Mouse (Mus musculus): ENCODE data around the gene Ttc30b. TPM values are rescaled to one million over a fixed set of nuclear protein-coding genes. Genes with fewer than 3 reads are reported as not detected.
A peak's percentile ranks its signal among the peaks of the same experiment; 100 is the strongest.
"Not testable (repeated sequence)": the region's sequence is repeated elsewhere in the genome, so short reads cannot be mapped to it uniquely, and the experiment has no call there.

The Ttc30b gene
- polyA plus RNA-seq, 1 experiment: 5.4 TPM

- not testable (repeated sequence) for H3K36me3 ChIP-seq (ENCODE audit: control insufficient read depth, insufficient read depth, low read length); H3K4me1 ChIP-seq (ENCODE audit: control insufficient read depth, insufficient read depth, low read length); H3K27me3 ChIP-seq (ENCODE audit: control insufficient read depth, insufficient read depth, low read length)
- peak within 1 kb of the TSS; percentile 86 for H3K4me3 ChIP-seq (ENCODE audit: control insufficient read depth, low read depth, low read length)
- TF ChIP-seq POLR2A (IDR thresholded peaks at IDR 0.05; ENCODE audit: control insufficient read depth, low read depth, low read length): peak; percentile 58; the same call in 1 of the 2 replicates
- H3K27ac ChIP-seq (ENCODE audit: control insufficient read depth, insufficient read depth, low read depth, low read length): peak within 1 kb of the TSS; percentile 87
These were observed 39.5 kb upstream of the Ttc30b start, which contains the start of gene Ttc30a2 for GRCm38 (mm10) chr2:75977752-75978368. Gene Ttc30a2, minus strand, starts transcription at chr2:75978170.

GRCm38 (mm10) chr2:75976070-75976469 is 37.7 kb upstream of the Ttc30b start:
- H3K36me3 ChIP-seq (ENCODE audit: control insufficient read depth, insufficient read depth, low read length); H3K4me3 ChIP-seq (ENCODE audit: control insufficient read depth, low read depth, low read length); H3K27ac ChIP-seq (ENCODE audit: control insufficient read depth, insufficient read depth, low read depth, low read length); H3K4me1 ChIP-seq (ENCODE audit: control insufficient read depth, insufficient read depth, low read length); H3K27me3 ChIP-seq (ENCODE audit: control insufficient read depth, insufficient read depth, low read length): not testable (repeated sequence)

GRCm38 (mm10) chr2:75974131-75974530 is 35.7 kb upstream of the Ttc30b start:
- H3K4me1 ChIP-seq (ENCODE audit: control insufficient read depth, insufficient read depth, low read length): no peaks in the 10 kb centered on the region
- H3K36me3 ChIP-seq (ENCODE audit: control insufficient read depth, insufficient read depth, low read length): no peaks in the 10 kb centered on the region
- TF ChIP-seq POLR2A (IDR thresholded peaks at IDR 0.05; ENCODE audit: control insufficient read depth, low read depth, low read length) (no peak), CTCF (IDR thresholded peaks at IDR 0.05; ENCODE audit: control insufficient read depth, insufficient read depth, insufficient replicate concordance, low read depth, low read length) (no peak)
- no peak overlapping the region for H3K27ac ChIP-seq (ENCODE audit: control insufficient read depth, insufficient read depth, low read depth, low read length)
- no peak overlapping the region for H3K4me3 ChIP-seq (ENCODE audit: control insufficient read depth, low read depth, low read length)
- H3K27me3 ChIP-seq (ENCODE audit: control insufficient read depth, insufficient read depth, low read length): no peaks in the 10 kb centered on the region

- Histone ChIP-seq H3K4me3 (ENCODE audit: control insufficient read depth, low read depth, low read length) (no peak overlapping the region), H3K27ac (ENCODE audit: control insufficient read depth, insufficient read depth, low read depth, low read length) (no peak overlapping the region), H3K4me1 (ENCODE audit: control insufficient read depth, insufficient read depth, low read length) (peaks cover 5% of the 10 kb centered on the region), H3K27me3 (ENCODE audit: control insufficient read depth, insufficient read depth, low read length) (no peaks in the 10 kb centered on the region), H3K36me3 (ENCODE audit: control insufficient read depth, insufficient read depth, low read length) (no peaks in the 10 kb centered on the region)
- TF ChIP-seq POLR2A (IDR thresholded peaks at IDR 0.05; ENCODE audit: control insufficient read depth, low read depth, low read length) (no peak), CTCF (IDR thresholded peaks at IDR 0.05; ENCODE audit: control insufficient read depth, insufficient read depth, insufficient replicate concordance, low read depth, low read length) (no peak)
These were observed 26.6 kb upstream of the Ttc30b start for GRCm38 (mm10) chr2:75964972-75965371.

GRCm38 (mm10) chr2:75964512-75964911 is 26.1 kb upstream of the Ttc30b start:
- H3K4me3 ChIP-seq (ENCODE audit: control insufficient read depth, low read depth, low read length): no peak overlapping the region
- peaks cover 7% of the 10 kb centered on the region for H3K4me1 ChIP-seq (ENCODE audit: control insufficient read depth, insufficient read depth, low read length)
- no peak for TF ChIP-seq POLR2A (IDR thresholded peaks at IDR 0.05; ENCODE audit: control insufficient read depth, low read depth, low read length)
- peak; percentile 38; the same call in 1 of the 2 replicates for TF ChIP-seq CTCF (IDR thresholded peaks at IDR 0.05; ENCODE audit: control insufficient read depth, insufficient read depth, insufficient replicate concordance, low read depth, low read length)
- no peaks in the 10 kb centered on the region for H3K36me3 ChIP-seq (ENCODE audit: control insufficient read depth, insufficient read depth, low read length)
- H3K27me3 ChIP-seq (ENCODE audit: control insufficient read depth, insufficient read depth, low read length): no peaks in the 10 kb centered on the region
- no peak overlapping the region for H3K27ac ChIP-seq (ENCODE audit: control insufficient read depth, insufficient read depth, low read depth, low read length)

- Histone ChIP-seq H3K27me3 (ENCODE audit: control insufficient read depth, insufficient read depth, low read length) (no peaks in the 10 kb centered on the region), H3K27ac (ENCODE audit: control insufficient read depth, insufficient read depth, low read depth, low read length) (no peak overlapping the region), H3K4me1 (ENCODE audit: control insufficient read depth, insufficient read depth, low read length) (peaks cover 7% of the 10 kb centered on the region), H3K4me3 (ENCODE audit: control insufficient read depth, low read depth, low read length) (no peak overlapping the region), H3K36me3 (ENCODE audit: control insufficient read depth, insufficient read depth, low read length) (no peaks in the 10 kb centered on the region)
- TF ChIP-seq POLR2A (IDR thresholded peaks at IDR 0.05; ENCODE audit: control insufficient read depth, low read depth, low read length): no peak
These were observed 25.7 kb upstream of the Ttc30b start for GRCm38 (mm10) chr2:75964051-75964450.

GRCm38 (mm10) chr2:75963211-75963840 is 24.9 kb upstream of the Ttc30b start:
- no peak overlapping the region for H3K4me3 ChIP-seq (ENCODE audit: control insufficient read depth, low read depth, low read length)
- no peak overlapping the region for H3K27ac ChIP-seq (ENCODE audit: control insufficient read depth, insufficient read depth, low read depth, low read length)
- H3K4me1 ChIP-seq (ENCODE audit: control insufficient read depth, insufficient read depth, low read length): peaks cover 7% of the 10 kb centered on the region
- H3K36me3 ChIP-seq (ENCODE audit: control insufficient read depth, insufficient read depth, low read length): no peaks in the 10 kb centered on the region
- TF ChIP-seq CTCF (IDR thresholded peaks at IDR 0.05; ENCODE audit: control insufficient read depth, insufficient read depth, insufficient replicate concordance, low read depth, low read length) (no peak), POLR2A (IDR thresholded peaks at IDR 0.05; ENCODE audit: control insufficient read depth, low read depth, low read length) (no peak)
- H3K27me3 ChIP-seq (ENCODE audit: control insufficient read depth, insufficient read depth, low read length): no peaks in the 10 kb centered on the region

Measured in testis, adult 2 months (tissue).